Mouse (Mus musculus): ENCODE data around the gene Ascc1. TPM values are rescaled to one million over a fixed set of nuclear protein-coding genes. Genes with fewer than 3 reads are reported as not detected.

The Ascc1 gene
- total and polyA plus RNA-seq, 3 experiments: 17.0 to 37.9 TPM; not detected in 1

DNA sequence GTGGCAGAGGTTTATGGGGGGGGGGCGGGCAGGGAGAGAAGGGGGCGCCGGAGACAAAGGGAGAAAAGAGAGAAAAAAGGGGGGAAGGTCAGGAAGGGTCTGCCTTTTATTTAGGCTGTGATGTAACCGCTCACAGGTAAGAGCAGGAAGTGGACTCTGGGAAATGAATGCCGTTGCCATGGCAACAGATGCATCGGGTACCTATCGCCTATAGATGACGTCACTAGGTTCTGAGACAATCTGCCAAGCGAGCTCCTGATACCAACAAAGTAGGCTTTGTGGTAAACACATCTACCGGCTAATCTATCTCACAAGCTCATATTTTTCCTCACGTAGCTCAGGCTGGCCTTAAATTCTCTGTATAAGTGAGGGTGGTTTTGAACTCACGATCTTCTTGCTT is 43.1 kb upstream of the Ascc1 start:
- H3K36me3 ChIP-seq (ENCODE audit: control insufficient read depth in 1 of 2, insufficient read depth in 2 of 2, low read length in 2 of 2): no peaks in the 10 kb centered on the region
- no peaks in the 10 kb centered on the region for H3K9me3 ChIP-seq (replicated peaks; ENCODE audit: insufficient read depth, low read length)
- no peak for DNase-seq (ENCODE audit: low read depth, low spot score)
- peaks cover 0 to 6% of the 10 kb centered on the region in 2 experiments; a peak in 1 of 4 replicates for H3K4me1 ChIP-seq (ENCODE audit: control insufficient read depth in 1 of 2, insufficient read depth in 2 of 2, low read length in 2 of 2)
- no peak overlapping the region for H3K27ac ChIP-seq (ENCODE audit: control insufficient read depth, low read depth, low read length)
- H3K9ac ChIP-seq (ENCODE audit: control insufficient read depth, low read depth, low read length, poor library complexity, severe bottlenecking): no peak overlapping the region
- no peak overlapping the region for H3K4me3 ChIP-seq (ENCODE audit: control insufficient read depth in 1 of 2, insufficient read depth in 1 of 2, low read depth in 2 of 2, low read length in 2 of 2)
- no peaks in the 10 kb centered on the region for H3K79me2 ChIP-seq (ENCODE audit: control insufficient read depth, insufficient read depth, low read length, poor library complexity)
- H3K27me3 ChIP-seq (ENCODE audit: control insufficient read depth in 1 of 2, insufficient read depth in 2 of 2, low read length in 2 of 2): peaks cover 0 to 6% of the 10 kb centered on the region in 2 experiments
- TF ChIP-seq BHLHE40 (IDR thresholded peaks at IDR 0.05; ENCODE audit: borderline replicate concordance, low read depth, low read length): no peak
- TF ChIP-seq USF1 (IDR thresholded peaks at IDR 0.05; ENCODE audit: low read depth, low read length): no peak
- no peak for TF ChIP-seq ZKSCAN1 (IDR thresholded peaks at IDR 0.05; ENCODE audit: low read depth, low read length)
- no peak for TF ChIP-seq MAX (IDR thresholded peaks at IDR 0.05; ENCODE audit: low read length)
- TF ChIP-seq KAT2A (conservative IDR thresholded peaks at IDR 0.05; ENCODE audit: low read depth, low read length): no peak
- TF ChIP-seq MYB (IDR thresholded peaks at IDR 0.05; ENCODE audit: low read depth, low read length): no peak
- no peak for TF ChIP-seq CHD2 (IDR thresholded peaks at IDR 0.05; ENCODE audit: low read length)
- TF ChIP-seq MYC (IDR thresholded peaks at IDR 0.05; ENCODE audit: low read depth, low read length): no peak
- TF ChIP-seq GABPA (IDR thresholded peaks at IDR 0.05; ENCODE audit: low read depth, low read length): no peak
- TF ChIP-seq SIN3A (IDR thresholded peaks at IDR 0.05; ENCODE audit: low read length): no peak
- no peak for TF ChIP-seq ETS1 (IDR thresholded peaks at IDR 0.05; ENCODE audit: low read depth, low read length)
- no peak for TF ChIP-seq ZMIZ1 (IDR thresholded peaks at IDR 0.05; ENCODE audit: low read depth, low read length)
- TF ChIP-seq TBP (IDR thresholded peaks at IDR 0.05; ENCODE audit: low read depth, low read length): no peak
- TF ChIP-seq NRF1 (IDR thresholded peaks at IDR 0.05; ENCODE audit: insufficient read depth, low read depth, low read length, poor library complexity, severe bottlenecking): no peak

DNA sequence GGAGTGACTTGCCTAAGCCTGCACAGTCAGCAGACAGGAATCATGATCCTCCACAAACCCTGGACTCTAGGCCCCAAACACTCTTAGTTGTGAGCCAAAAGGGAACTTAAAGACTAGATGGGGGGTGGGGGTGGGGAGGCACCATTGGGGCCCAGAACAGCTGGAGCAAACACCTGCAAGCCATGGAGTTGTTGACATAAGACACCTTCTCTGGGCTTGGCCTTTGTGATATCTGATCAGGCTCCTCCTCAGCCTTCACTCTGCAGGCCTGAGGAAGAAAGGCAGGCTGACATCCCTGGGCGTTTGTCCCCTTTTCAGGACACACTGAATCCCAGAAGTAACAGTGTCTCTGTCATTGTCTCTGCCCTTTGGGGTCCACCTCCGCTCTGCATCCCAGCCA is 39.0 kb upstream of the Ascc1 start:
- peak; percentile 46 for DNase-seq (ENCODE audit: low read depth, low spot score)
- H3K27ac ChIP-seq (ENCODE audit: control insufficient read depth, low read depth, low read length): no peak overlapping the region

More for the DNA sequence above, 39.0 kb upstream of the Ascc1 start:
- Histone ChIP-seq H3K9me3 (replicated peaks; ENCODE audit: insufficient read depth, low read length) (no peaks in the 10 kb centered on the region), H3K4me1 (ENCODE audit: control insufficient read depth in 1 of 2, insufficient read depth in 2 of 2, low read length in 2 of 2) (peaks cover 4 to 6% of the 10 kb centered on the region in 2 experiments; a peak in 2 of 4 replicates), H3K9ac (ENCODE audit: control insufficient read depth, low read depth, low read length, poor library complexity, severe bottlenecking) (no peak overlapping the region), H3K27me3 (ENCODE audit: control insufficient read depth in 1 of 2, insufficient read depth in 2 of 2, low read length in 2 of 2) (no peaks in the 10 kb centered on the region), H3K4me3 (ENCODE audit: control insufficient read depth in 1 of 2, insufficient read depth in 1 of 2, low read depth in 2 of 2, low read length in 2 of 2) (no peak overlapping the region), H3K79me2 (ENCODE audit: control insufficient read depth, insufficient read depth, low read length, poor library complexity) (no peaks in the 10 kb centered on the region), H3K36me3 (ENCODE audit: control insufficient read depth in 1 of 2, insufficient read depth in 2 of 2, low read length in 2 of 2) (no peaks in the 10 kb centered on the region)
- no peak for TF ChIP-seq CTCF (IDR thresholded peaks at IDR 0.05 in 2 of 3, conservative IDR thresholded peaks at IDR 0.05 in 1 of 3; ENCODE audit: control insufficient read depth in 1 of 3, insufficient read depth in 1 of 3, low read depth in 2 of 3, low read length in 3 of 3, poor library complexity in 1 of 3, severe bottlenecking in 1 of 3)
- TF ChIP-seq SIN3A (IDR thresholded peaks at IDR 0.05; ENCODE audit: low read length): no peak
- TF ChIP-seq GATA1 (IDR thresholded peaks at IDR 0.05; ENCODE audit: low read depth, low read length): 0 out of 2 replicates have a peak, but pooled peaks have one; percentile 7
- TF ChIP-seq TCF12 (IDR thresholded peaks at IDR 0.05; ENCODE audit: low read depth, low read length): peak; percentile 68
- TF ChIP-seq ZKSCAN1 (IDR thresholded peaks at IDR 0.05; ENCODE audit: low read depth, low read length): no peak
- TF ChIP-seq ETS1 (IDR thresholded peaks at IDR 0.05; ENCODE audit: low read depth, low read length): peak; percentile 73; the same call in 1 of the 2 replicates
- TF ChIP-seq KAT2A (conservative IDR thresholded peaks at IDR 0.05; ENCODE audit: low read depth, low read length): no peak
- no peak for TF ChIP-seq TBP (IDR thresholded peaks at IDR 0.05; ENCODE audit: low read depth, low read length)
- no peak for TF ChIP-seq TAL1 (IDR thresholded peaks at IDR 0.05; ENCODE audit: low read length)
- TF ChIP-seq ZNF384 (IDR thresholded peaks at IDR 0.05; ENCODE audit: low read depth, low read length): no peak
- TF ChIP-seq UBTF (IDR thresholded peaks at IDR 0.05; ENCODE audit: borderline replicate concordance, insufficient read depth, low read depth, low read length): no peak
- TF ChIP-seq MAX (IDR thresholded peaks at IDR 0.05; ENCODE audit: low read length): no peak
